Mouse (Mus musculus): ENCODE results near the gene Gm2115. TPM values are rescaled to one million over a fixed set of nuclear protein-coding genes. Genes with fewer than 3 reads are reported as not detected.

The Gm2115 gene
- total and polyA plus RNA-seq, 3 experiments: 0.27 TPM; not detected in 2

GRCm38 (mm10) chr7:84590622-84591021 lies 61.9 kb downstream of the Gm2115 start:
- no peaks in the 10 kb centered on the region for H3K36me3 ChIP-seq (replicated peaks)
- DNase-seq (ENCODE audit: low spot score): no peak
- no peak for TF ChIP-seq TAL1 (conservative IDR thresholded peaks at IDR 0.05; ENCODE audit: low read depth, low read length)
- TF ChIP-seq POLR2AphosphoS5 (IDR thresholded peaks at IDR 0.05; ENCODE audit: insufficient replicate concordance, low read depth, low read length): no peak
- no peak for TF ChIP-seq GATA1 (IDR thresholded peaks at IDR 0.05; ENCODE audit: borderline replicate concordance, low read length)
- no peak for TF ChIP-seq CTCF (IDR thresholded peaks at IDR 0.05; ENCODE audit: low read depth, low read length)
- no peak for TF ChIP-seq GATA2 (IDR thresholded peaks at IDR 0.05; ENCODE audit: borderline replicate concordance, low read depth, low read length)
- peaks cover 47% of the 10 kb centered on the region for H3K4me1 ChIP-seq (ENCODE audit: insufficient read depth, low read depth, low read length)
- H3K4me3 ChIP-seq (ENCODE audit: low read depth, low read length): no peak overlapping the region
- no peaks in the 10 kb centered on the region for H3K9me3 ChIP-seq (replicated peaks)
- peaks cover 4% of the 10 kb centered on the region; the same call in 1 of the 2 replicates for H3K27me3 ChIP-seq (ENCODE audit: insufficient read depth, low read length)
- ATAC-seq (ENCODE audit: extremely low read depth, insufficient number of reproducible peaks, low FRiP score, poor library complexity, severe bottlenecking): no peak

- Histone ChIP-seq H3K36me3 (replicated peaks) (no peaks in the 10 kb centered on the region), H3K27me3 (ENCODE audit: insufficient read depth, low read length) (peaks cover 4% of the 10 kb centered on the region; the same call in 1 of the 2 replicates), H3K4me3 (ENCODE audit: low read depth, low read length) (no peak overlapping the region), H3K9me3 (replicated peaks) (no peaks in the 10 kb centered on the region), H3K4me1 (ENCODE audit: insufficient read depth, low read depth, low read length) (peaks cover 43% of the 10 kb centered on the region)
- DNase-seq (ENCODE audit: low spot score): no peak
- no peak for TF ChIP-seq CTCF (IDR thresholded peaks at IDR 0.05; ENCODE audit: low read depth, low read length)
- no peak for TF ChIP-seq POLR2AphosphoS5 (IDR thresholded peaks at IDR 0.05; ENCODE audit: insufficient replicate concordance, low read depth, low read length)
- TF ChIP-seq TAL1 (conservative IDR thresholded peaks at IDR 0.05; ENCODE audit: low read depth, low read length): no peak
- no peak for TF ChIP-seq GATA2 (IDR thresholded peaks at IDR 0.05; ENCODE audit: borderline replicate concordance, low read depth, low read length)
- no peak for TF ChIP-seq GATA1 (IDR thresholded peaks at IDR 0.05; ENCODE audit: borderline replicate concordance, low read length)
- no peak for ATAC-seq (ENCODE audit: extremely low read depth, insufficient number of reproducible peaks, low FRiP score, poor library complexity, severe bottlenecking)
Observed at GRCm38 (mm10) chr7:84591347-84591746, 62.6 kb downstream of the Gm2115 start.

GRCm38 (mm10) chr7:84594087-84594916 lies 65.5 kb downstream of the Gm2115 start:
- TF ChIP-seq TAL1 (conservative IDR thresholded peaks at IDR 0.05; ENCODE audit: low read depth, low read length): no peak
- peak; percentile 53 for TF ChIP-seq CTCF (IDR thresholded peaks at IDR 0.05; ENCODE audit: low read depth, low read length)
- DNase-seq (ENCODE audit: low spot score) (peak; percentile 58), ATAC-seq (ENCODE audit: extremely low read depth, insufficient number of reproducible peaks, low FRiP score, poor library complexity, severe bottlenecking) (peak; percentile 85)
- Histone ChIP-seq H3K9me3 (replicated peaks) (no peaks in the 10 kb centered on the region), H3K4me3 (ENCODE audit: low read depth, low read length) (no peak overlapping the region), H3K4me1 (ENCODE audit: insufficient read depth, low read depth, low read length) (peaks cover 22% of the 10 kb centered on the region), H3K27me3 (ENCODE audit: insufficient read depth, low read length) (peaks cover 4% of the 10 kb centered on the region), H3K36me3 (replicated peaks) (no peaks in the 10 kb centered on the region)

GRCm38 (mm10) chr7:84594917-84595303 lies 66.2 kb downstream of the Gm2115 start:
- no peak for DNase-seq (ENCODE audit: low spot score)
- ATAC-seq (ENCODE audit: extremely low read depth, insufficient number of reproducible peaks, low FRiP score, poor library complexity, severe bottlenecking): no peak
- Histone ChIP-seq H3K27me3 (ENCODE audit: insufficient read depth, low read length) (peaks cover 2% of the 10 kb centered on the region), H3K4me1 (ENCODE audit: insufficient read depth, low read depth, low read length) (peaks cover 18% of the 10 kb centered on the region), H3K4me3 (ENCODE audit: low read depth, low read length) (no peak overlapping the region), H3K36me3 (replicated peaks) (no peaks in the 10 kb centered on the region), H3K9me3 (replicated peaks) (no peaks in the 10 kb centered on the region)
- TF ChIP-seq GATA2 (IDR thresholded peaks at IDR 0.05; ENCODE audit: borderline replicate concordance, low read depth, low read length) (no peak), POLR2AphosphoS5 (IDR thresholded peaks at IDR 0.05; ENCODE audit: insufficient replicate concordance, low read depth, low read length) (no peak), CTCF (IDR thresholded peaks at IDR 0.05; ENCODE audit: low read depth, low read length) (no peak), GATA1 (IDR thresholded peaks at IDR 0.05; ENCODE audit: borderline replicate concordance, low read length) (no peak), TAL1 (conservative IDR thresholded peaks at IDR 0.05; ENCODE audit: low read depth, low read length) (no peak)

GRCm38 (mm10) chr7:84596002-84596401 lies 67.2 kb downstream of the Gm2115 start:
- ATAC-seq (ENCODE audit: extremely low read depth, insufficient number of reproducible peaks, low FRiP score, poor library complexity, severe bottlenecking) (no peak), DNase-seq (ENCODE audit: low spot score) (no peak)
- no peak overlapping the region for H3K4me3 ChIP-seq (ENCODE audit: low read depth, low read length)
- no peaks in the 10 kb centered on the region for H3K9me3 ChIP-seq (replicated peaks)
- no peaks in the 10 kb centered on the region for H3K36me3 ChIP-seq (replicated peaks)
- peaks cover 14% of the 10 kb centered on the region for H3K4me1 ChIP-seq (ENCODE audit: insufficient read depth, low read depth, low read length)
- no peaks in the 10 kb centered on the region; the same call in 1 of the 2 replicates for H3K27me3 ChIP-seq (ENCODE audit: insufficient read depth, low read length)
- TF ChIP-seq GATA1 (IDR thresholded peaks at IDR 0.05; ENCODE audit: borderline replicate concordance, low read length) (no peak), POLR2AphosphoS5 (IDR thresholded peaks at IDR 0.05; ENCODE audit: insufficient replicate concordance, low read depth, low read length) (no peak), TAL1 (conservative IDR thresholded peaks at IDR 0.05; ENCODE audit: low read depth, low read length) (no peak), CTCF (IDR thresholded peaks at IDR 0.05; ENCODE audit: low read depth, low read length) (no peak), GATA2 (IDR thresholded peaks at IDR 0.05; ENCODE audit: borderline replicate concordance, low read depth, low read length) (no peak)

GRCm38 (mm10) chr7:84596633-84597032 lies 67.9 kb downstream of the Gm2115 start:
- Histone ChIP-seq H3K4me3 (ENCODE audit: low read depth, low read length) (no peak overlapping the region), H3K9me3 (replicated peaks) (no peaks in the 10 kb centered on the region), H3K27me3 (ENCODE audit: insufficient read depth, low read length) (no peaks in the 10 kb centered on the region; the same call in 1 of the 2 replicates), H3K4me1 (ENCODE audit: insufficient read depth, low read depth, low read length) (peaks cover 14% of the 10 kb centered on the region), H3K36me3 (replicated peaks) (no peaks in the 10 kb centered on the region)
- TF ChIP-seq GATA2 (IDR thresholded peaks at IDR 0.05; ENCODE audit: borderline replicate concordance, low read depth, low read length) (no peak), TAL1 (conservative IDR thresholded peaks at IDR 0.05; ENCODE audit: low read depth, low read length) (no peak), CTCF (IDR thresholded peaks at IDR 0.05; ENCODE audit: low read depth, low read length) (no peak), GATA1 (IDR thresholded peaks at IDR 0.05; ENCODE audit: borderline replicate concordance, low read length) (no peak), POLR2AphosphoS5 (IDR thresholded peaks at IDR 0.05; ENCODE audit: insufficient replicate concordance, low read depth, low read length) (no peak)
- ATAC-seq (ENCODE audit: extremely low read depth, insufficient number of reproducible peaks, low FRiP score, poor library complexity, severe bottlenecking): no peak
- no peak for DNase-seq (ENCODE audit: low spot score)
